Mouse (Mus musculus): ENCODE results near the gene Teddm3. TPM values are rescaled to one million over a fixed set of nuclear protein-coding genes. Genes with fewer than 3 reads are reported as not detected.
"Not testable (repeated sequence)": the region's sequence is repeated elsewhere in the genome, so short reads cannot be mapped to it uniquely, and the experiment has no call there.

Teddm3 gene
- not detected in 2 replicates for polyA plus RNA-seq (2015; fragmentation: Nextera tagmentation; extraction: Ambion mirVana)

DNA sequence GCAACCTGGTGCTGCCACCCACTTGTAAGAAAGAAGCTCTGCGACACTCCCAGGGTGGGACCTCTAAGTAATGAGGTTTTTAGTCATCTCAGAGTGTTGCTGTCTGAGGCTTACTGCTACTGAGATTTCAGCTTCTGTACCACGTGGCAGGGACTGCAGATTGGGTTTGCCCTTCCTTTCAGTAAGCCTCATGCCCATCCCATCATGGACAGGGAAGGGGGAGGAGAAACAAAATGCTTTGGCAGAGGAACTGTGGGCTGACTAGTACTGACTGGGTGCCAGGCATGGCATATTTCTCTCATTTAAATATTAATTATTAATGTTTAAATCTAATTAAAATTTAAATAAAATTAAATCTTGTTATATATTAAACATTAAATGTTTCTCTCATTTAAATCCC is at the start of gene Teddm3:
Gene Teddm3, minus strand, starts transcription at position 101 of the 400 bp plus-strand sequence.
- not testable (repeated sequence) for H3K4me2 ChIP-seq (ENCODE audit: low read depth, low read length); ATAC-seq (replicated peaks; ENCODE audit: extremely low read depth, insufficient read depth, low FRiP score)
- WGBS: no CpG with 5 or more reads among the region's 2 CpGs

GRCm38 (mm10) chr16:21202731-21203130 is 48.9 kb upstream of the Teddm3 start:
- Histone ChIP-seq H3K27ac (ENCODE audit: low read length) (no peak overlapping the region), H3K36me3 (ENCODE audit: control insufficient read depth, insufficient read depth) (no peaks in the 10 kb centered on the region), H3K4me1 (ENCODE audit: control insufficient read depth, insufficient read depth, low read length) (peaks cover 18% of the 10 kb centered on the region)

More for the DNA sequence above, at the start of gene Teddm3:
- not testable (repeated sequence) for H3K4me1 ChIP-seq (ENCODE audit: control insufficient read depth, insufficient read depth, low read length); H3K4me3 ChIP-seq (ENCODE audit: low read length); H3K9me3 ChIP-seq (replicated peaks; ENCODE audit: control insufficient read depth, low read length); H3K36me3 ChIP-seq (ENCODE audit: control insufficient read depth, insufficient read depth); H3K9ac ChIP-seq (ENCODE audit: low read length); H3K27ac ChIP-seq (ENCODE audit: low read length); H3K27me3 ChIP-seq (ENCODE audit: control insufficient read depth, insufficient read depth, low read length)

GRCm38 (mm10) chr16:21199426-21199825 is 45.6 kb upstream of the Teddm3 start:
- Histone ChIP-seq H3K4me3 (ENCODE audit: low read length) (no peak overlapping the region), H3K4me1 (ENCODE audit: control insufficient read depth, insufficient read depth, low read length) (peaks cover 4% of the 10 kb centered on the region; the same call in 1 of the 2 replicates), H3K27me3 (ENCODE audit: control insufficient read depth, insufficient read depth, low read length) (peaks cover 5% of the 10 kb centered on the region; the same call in 1 of the 2 replicates), H3K9ac (ENCODE audit: low read length) (no peak overlapping the region), H3K9me3 (replicated peaks; ENCODE audit: control insufficient read depth, low read length) (no peaks in the 10 kb centered on the region), H3K4me2 (ENCODE audit: low read depth, low read length) (no peak overlapping the region), H3K36me3 (ENCODE audit: control insufficient read depth, insufficient read depth) (no peaks in the 10 kb centered on the region), H3K27ac (ENCODE audit: low read length) (no peak overlapping the region)
- WGBS: 49% methylated on average over 8 of the region's 8 CpGs
- ATAC-seq (replicated peaks; ENCODE audit: extremely low read depth, insufficient read depth, low FRiP score): no peak

More at GRCm38 (mm10) chr16:21202731-21203130, 48.9 kb upstream of the Teddm3 start:
- ATAC-seq (replicated peaks; ENCODE audit: extremely low read depth, insufficient read depth, low FRiP score): no peak
- 88% methylated on average over 4 of the region's 4 CpGs for WGBS
- H3K9me3 ChIP-seq (replicated peaks; ENCODE audit: control insufficient read depth, low read length): no peaks in the 10 kb centered on the region
- H3K9ac ChIP-seq (ENCODE audit: low read length): no peak overlapping the region
- peaks cover 2% of the 10 kb centered on the region; the same call in 1 of the 2 replicates for H3K27me3 ChIP-seq (ENCODE audit: control insufficient read depth, insufficient read depth, low read length)
- no peak overlapping the region for H3K4me3 ChIP-seq (ENCODE audit: low read length)
- H3K4me2 ChIP-seq (ENCODE audit: low read depth, low read length): no peak overlapping the region

DNA sequence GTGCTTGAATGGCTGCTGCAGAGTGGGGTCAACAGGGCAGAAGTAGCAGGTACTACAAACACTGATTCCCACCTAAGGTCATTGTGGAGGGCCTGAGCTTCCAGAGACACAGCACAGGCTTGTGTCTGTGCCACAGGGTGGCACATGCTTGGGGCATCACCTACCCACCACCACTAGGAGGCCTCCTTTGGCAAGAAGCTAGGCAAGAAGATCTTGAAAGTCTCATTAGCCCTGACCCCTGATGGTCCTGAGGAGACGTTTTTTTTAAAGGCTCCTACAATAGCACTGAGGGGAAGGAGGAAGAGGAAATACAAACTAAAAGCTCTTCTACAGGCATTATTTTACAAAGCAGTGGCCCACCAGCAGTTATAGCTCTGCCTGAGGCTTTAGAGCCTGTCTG is 44.7 kb upstream of the Teddm3 start:
- 8% methylated on average over 1 of the region's 1 CpGs for WGBS

DNA sequence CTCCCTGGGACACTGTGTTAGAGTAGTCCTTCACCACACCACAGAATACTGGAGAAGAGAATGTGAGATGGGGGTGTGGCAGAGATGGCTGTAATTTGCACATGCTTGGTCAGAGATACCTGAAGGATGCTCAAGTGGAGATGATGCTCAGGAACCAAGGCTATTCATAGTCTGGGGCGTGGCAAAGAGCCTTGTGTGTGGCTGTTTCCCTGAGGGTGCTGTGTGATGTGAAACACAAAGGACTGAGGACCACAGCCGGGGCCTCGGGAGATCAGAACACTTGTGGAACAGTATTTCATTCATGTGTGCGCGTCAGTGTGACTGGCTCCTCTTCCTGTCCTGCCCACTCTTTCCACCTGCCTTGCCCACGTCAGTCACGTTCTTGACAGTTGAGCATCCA is 44.2 kb upstream of the Teddm3 start:
- Histone ChIP-seq H3K4me1 (ENCODE audit: control insufficient read depth, insufficient read depth, low read length) (0 out of 2 replicates have a peak, but pooled peaks cover 2% of the 10 kb centered on the region), H3K9ac (ENCODE audit: low read length) (no peak overlapping the region), H3K4me3 (ENCODE audit: low read length) (no peak overlapping the region), H3K9me3 (replicated peaks; ENCODE audit: control insufficient read depth, low read length) (no peaks in the 10 kb centered on the region), H3K36me3 (ENCODE audit: control insufficient read depth, insufficient read depth) (no peaks in the 10 kb centered on the region), H3K27ac (ENCODE audit: low read length) (no peak overlapping the region), H3K4me2 (ENCODE audit: low read depth, low read length) (no peak overlapping the region), H3K27me3 (ENCODE audit: control insufficient read depth, insufficient read depth, low read length) (peaks cover 5% of the 10 kb centered on the region; the same call in 1 of the 2 replicates)
- no peak for ATAC-seq (replicated peaks; ENCODE audit: extremely low read depth, insufficient read depth, low FRiP score)
- WGBS: 78% methylated on average over 7 of the region's 7 CpGs

More for the DNA sequence above, 44.7 kb upstream of the Teddm3 start:
- H3K4me1 ChIP-seq (ENCODE audit: control insufficient read depth, insufficient read depth, low read length): 0 out of 2 replicates have a peak, but pooled peaks cover 2% of the 10 kb centered on the region
- peaks cover 5% of the 10 kb centered on the region; the same call in 1 of the 2 replicates for H3K27me3 ChIP-seq (ENCODE audit: control insufficient read depth, insufficient read depth, low read length)
- H3K9me3 ChIP-seq (replicated peaks; ENCODE audit: control insufficient read depth, low read length): no peaks in the 10 kb centered on the region
- H3K36me3 ChIP-seq (ENCODE audit: control insufficient read depth, insufficient read depth): no peaks in the 10 kb centered on the region
- no peak overlapping the region for H3K4me2 ChIP-seq (ENCODE audit: low read depth, low read length)
- H3K9ac ChIP-seq (ENCODE audit: low read length): no peak overlapping the region
- no peak overlapping the region for H3K27ac ChIP-seq (ENCODE audit: low read length)
- no peak for ATAC-seq (replicated peaks; ENCODE audit: extremely low read depth, insufficient read depth, low FRiP score)
- no peak overlapping the region for H3K4me3 ChIP-seq (ENCODE audit: low read length)

GRCm38 (mm10) chr16:21197542-21197941 is 43.7 kb upstream of the Teddm3 start:
- Histone ChIP-seq H3K4me3 (ENCODE audit: low read length) (no peak overlapping the region), H3K36me3 (ENCODE audit: control insufficient read depth, insufficient read depth) (no peaks in the 10 kb centered on the region), H3K27me3 (ENCODE audit: control insufficient read depth, insufficient read depth, low read length) (peaks cover 5% of the 10 kb centered on the region; the same call in 1 of the 2 replicates), H3K4me2 (ENCODE audit: low read depth, low read length) (no peak overlapping the region), H3K9ac (ENCODE audit: low read length) (no peak overlapping the region), H3K9me3 (replicated peaks; ENCODE audit: control insufficient read depth, low read length) (no peaks in the 10 kb centered on the region), H3K27ac (ENCODE audit: low read length) (no peak overlapping the region), H3K4me1 (ENCODE audit: control insufficient read depth, insufficient read depth, low read length) (0 out of 2 replicates have a peak, but pooled peaks cover 2% of the 10 kb centered on the region)
- 52% methylated on average over 4 of the region's 4 CpGs for WGBS
- no peak for ATAC-seq (replicated peaks; ENCODE audit: extremely low read depth, insufficient read depth, low FRiP score)

DNA sequence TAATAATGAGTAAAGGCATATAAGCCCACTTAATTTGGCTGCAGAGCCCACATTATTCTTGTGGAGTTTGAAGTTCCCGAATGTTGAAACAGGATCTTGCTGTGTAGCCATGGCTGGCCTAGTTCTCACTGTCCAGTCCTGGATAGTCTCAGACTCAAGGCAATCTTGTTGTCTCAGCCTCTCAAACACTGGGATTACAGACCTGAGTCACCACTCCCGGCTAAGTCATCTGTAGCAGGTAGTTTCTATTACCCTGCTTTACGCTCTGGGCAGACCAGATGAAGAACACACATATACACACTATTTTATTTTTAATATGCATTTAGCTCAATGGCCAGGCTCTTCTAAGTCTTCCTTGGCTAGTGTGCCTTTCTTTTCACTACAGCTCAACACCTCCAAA is 42.8 kb upstream of the Teddm3 start:
- Histone ChIP-seq H3K9ac (ENCODE audit: low read length) (no peak overlapping the region), H3K4me1 (ENCODE audit: control insufficient read depth, insufficient read depth, low read length) (peaks cover 4% of the 10 kb centered on the region; the same call in 1 of the 2 replicates), H3K27ac (ENCODE audit: low read length) (no peak overlapping the region), H3K36me3 (ENCODE audit: control insufficient read depth, insufficient read depth) (no peaks in the 10 kb centered on the region), H3K4me2 (ENCODE audit: low read depth, low read length) (no peak overlapping the region), H3K4me3 (ENCODE audit: low read length) (no peak overlapping the region), H3K9me3 (replicated peaks; ENCODE audit: control insufficient read depth, low read length) (no peaks in the 10 kb centered on the region), H3K27me3 (ENCODE audit: control insufficient read depth, insufficient read depth, low read length) (0 out of 2 replicates have a peak, but pooled peaks cover 3% of the 10 kb centered on the region)
- no peak for ATAC-seq (replicated peaks; ENCODE audit: extremely low read depth, insufficient read depth, low FRiP score)
- WGBS: 84% methylated on average over 3 of the region's 3 CpGs

- H3K36me3 ChIP-seq (ENCODE audit: control insufficient read depth, insufficient read depth): no peaks in the 10 kb centered on the region
- no peak overlapping the region for H3K4me2 ChIP-seq (ENCODE audit: low read depth, low read length)
- H3K9ac ChIP-seq (ENCODE audit: low read length): no peak overlapping the region
- H3K9me3 ChIP-seq (replicated peaks; ENCODE audit: control insufficient read depth, low read length): no peaks in the 10 kb centered on the region
- no peak overlapping the region for H3K27ac ChIP-seq (ENCODE audit: low read length)
- 65% methylated on average over 8 of the region's 8 CpGs for WGBS
- peaks cover 4% of the 10 kb centered on the region; the same call in 1 of the 2 replicates for H3K4me1 ChIP-seq (ENCODE audit: control insufficient read depth, insufficient read depth, low read length)
- ATAC-seq (replicated peaks; ENCODE audit: extremely low read depth, insufficient read depth, low FRiP score): no peak
- 0 out of 2 replicates have a peak, but pooled peaks cover 3% of the 10 kb centered on the region for H3K27me3 ChIP-seq (ENCODE audit: control insufficient read depth, insufficient read depth, low read length)
- no peak overlapping the region for H3K4me3 ChIP-seq (ENCODE audit: low read length)
Observed at GRCm38 (mm10) chr16:21195260-21195866, 41.6 kb upstream of the Teddm3 start.

DNA sequence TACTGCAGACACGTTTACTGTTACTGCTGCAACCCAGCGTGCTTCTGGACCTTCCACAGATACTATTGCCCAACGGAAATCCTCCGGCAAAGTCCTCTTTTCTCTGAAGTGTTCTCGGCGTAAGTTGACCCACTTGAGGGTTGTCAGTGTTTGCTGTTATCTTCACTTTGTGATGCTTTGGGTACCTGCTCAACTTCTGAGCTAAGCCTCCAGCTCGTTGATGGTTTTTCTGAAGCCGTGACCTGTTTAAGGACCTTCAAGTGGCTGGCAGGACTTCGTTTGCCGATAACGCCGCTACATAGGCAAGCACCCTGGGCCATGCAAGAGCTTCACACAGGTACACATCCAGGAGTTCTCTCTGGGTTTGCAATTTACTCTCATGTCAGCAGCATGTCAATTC is 40.4 kb upstream of the Teddm3 start:
- 38% methylated on average over 12 of the region's 12 CpGs for WGBS
- H3K9ac ChIP-seq (ENCODE audit: low read length): no peak overlapping the region
- 0 out of 2 replicates have a peak, but pooled peaks cover 3% of the 10 kb centered on the region for H3K27me3 ChIP-seq (ENCODE audit: control insufficient read depth, insufficient read depth, low read length)
- no peak overlapping the region for H3K4me3 ChIP-seq (ENCODE audit: low read length)
- peaks cover 4% of the 10 kb centered on the region; the same call in 1 of the 2 replicates for H3K4me1 ChIP-seq (ENCODE audit: control insufficient read depth, insufficient read depth, low read length)
- no peak overlapping the region for H3K27ac ChIP-seq (ENCODE audit: low read length)
- H3K4me2 ChIP-seq (ENCODE audit: low read depth, low read length): no peak overlapping the region
- no peaks in the 10 kb centered on the region for H3K9me3 ChIP-seq (replicated peaks; ENCODE audit: control insufficient read depth, low read length)
- no peak for ATAC-seq (replicated peaks; ENCODE audit: extremely low read depth, insufficient read depth, low FRiP score)
- H3K36me3 ChIP-seq (ENCODE audit: control insufficient read depth, insufficient read depth): no peaks in the 10 kb centered on the region
